Mouse (Mus musculus) ES-E14 (cell line): ENCODE data around the gene Gstz1.

ENCODE experiments used
- CHD2 ChIP-seq: IDR thresholded peaks from 2 replicates; pipeline ENCODE4 v1.6.1; 2014; ENCODE audit warnings: mild to moderate bottlenecking, low read depth, low read length, inconsistent platforms
- HCFC1 ChIP-seq: IDR thresholded peaks from 2 replicates; pipeline ENCODE4 v1.6.1; 2012; ENCODE audit warnings: low read length, inconsistent platforms, borderline replicate concordance; ENCODE audit not compliant: insufficient read depth

- TF ChIP-seq HCFC1 (no peak), CHD2 (no peak)
Observed at GRCm38 (mm10) chr12:87127256-87127655, 19.7 kb upstream of the Gstz1 start.
